Mouse (Mus musculus) ovary, adult 2 months (tissue): ENCODE measurements around the gene Olfr1420. TPM values are rescaled to one million over a fixed set of nuclear protein-coding genes. Genes with fewer than 3 reads are reported as not detected.

ENCODE experiments used
- polyA plus RNA-seq: library from polyadenylated mRNA; depleted of rRNA; stranded (reverse); fragments of >200 nt; gene quantifications from 2 replicates; pipeline ENCODE4 v1.2.3, GENCODE M21; 2012; rRNA removed

The Olfr1420 gene
- not detected in 2 replicates for polyA plus RNA-seq

GRCm38 (mm10) chr19:11886265-11886664 lies at the start of gene Olfr1420:
Gene Olfr1420, plus strand, starts transcription at chr19:11886565.

GRCm38 (mm10) chr19:11839119-11839518 lies 47.2 kb upstream of the Olfr1420 start, which contains the start of gene Olfr1417:
Gene Olfr1417, minus strand, starts transcription at chr19:11839219.

GRCm38 (mm10) chr19:11860966-11861365 lies 25.4 kb upstream of the Olfr1420 start, which contains the start of gene Olfr1418:
Gene Olfr1418, minus strand, starts transcription at chr19:11861066.

GRCm38 (mm10) chr19:11875006-11875405 lies 11.4 kb upstream of the Olfr1420 start, which contains the start of gene Olfr1419:
Gene Olfr1419, minus strand, starts transcription at chr19:11875106.

GRCm38 (mm10) chr19:11912037-11912532 lies 25.7 kb downstream of the Olfr1420 start, which contains the start of gene Patl1:
Gene Patl1, plus strand, starts transcription at chr19:11912399.

Other genes starting within 250 kb of the Olfr1420 start
- not detected in 2 replicates for gene Ms4a3, start 245.7 kb upstream of the Olfr1420 start, polyA plus RNA-seq
- gene Oosp2, start 226.0 kb upstream of the Olfr1420 start, polyA plus RNA-seq, result 0.24 TPM in 1 of 2 replicates, not detected in the other
- 5.1 and 6.0 TPM in 2 replicates for gene Oosp1, start 195.4 kb upstream of the Olfr1420 start, polyA plus RNA-seq
- gene Oosp3, start 189.5 kb upstream of the Olfr1420 start, polyA plus RNA-seq, result 1.6 and 2.0 TPM in 2 replicates
- gene Gif, start 139.0 kb upstream of the Olfr1420 start, polyA plus RNA-seq, result 0.10 and 0.12 TPM in 2 replicates
- gene Mrpl16, start 116.2 kb upstream of the Olfr1420 start, polyA plus RNA-seq, result 6.4 and 6.7 TPM in 2 replicates
- 6.7 and 8.5 TPM in 2 replicates for gene Stx3, start 67.2 kb upstream of the Olfr1420 start, polyA plus RNA-seq
- gene Olfr1417, start 47.3 kb upstream of the Olfr1420 start, polyA plus RNA-seq, result not detected in 2 replicates
- not detected in 2 replicates for gene Olfr1418, start 25.5 kb upstream of the Olfr1420 start, polyA plus RNA-seq
- gene Olfr1419, start 11.5 kb upstream of the Olfr1420 start, polyA plus RNA-seq, result not detected in 2 replicates
- 13.4 and 22.7 TPM in 2 replicates for gene Patl1, start 25.8 kb downstream of the Olfr1420 start, polyA plus RNA-seq
- gene Osbp, start 79.4 kb downstream of the Olfr1420 start, polyA plus RNA-seq, result 13.5 and 13.6 TPM in 2 replicates
- gene Olfr1423, start 154.8 kb downstream of the Olfr1420 start, polyA plus RNA-seq, result not detected in 2 replicates
- not detected in 2 replicates for gene Olfr1424, start 176.1 kb downstream of the Olfr1420 start, polyA plus RNA-seq
- gene Olfr1425, start 191.2 kb downstream of the Olfr1420 start, polyA plus RNA-seq, result not detected in 2 replicates
- not detected in 2 replicates for gene Olfr1426, start 205.4 kb downstream of the Olfr1420 start, polyA plus RNA-seq
- gene Olfr1427, start 216.8 kb downstream of the Olfr1420 start, polyA plus RNA-seq, result not detected in 2 replicates
- not detected in 2 replicates for gene Olfr1428, start 229.3 kb downstream of the Olfr1420 start, polyA plus RNA-seq
- gene Olfr76, start 236.6 kb downstream of the Olfr1420 start, polyA plus RNA-seq, result not detected in 2 replicates